8 mouse cellular contexts compared by ENCODE assay signal in the genomic region with DNA sequence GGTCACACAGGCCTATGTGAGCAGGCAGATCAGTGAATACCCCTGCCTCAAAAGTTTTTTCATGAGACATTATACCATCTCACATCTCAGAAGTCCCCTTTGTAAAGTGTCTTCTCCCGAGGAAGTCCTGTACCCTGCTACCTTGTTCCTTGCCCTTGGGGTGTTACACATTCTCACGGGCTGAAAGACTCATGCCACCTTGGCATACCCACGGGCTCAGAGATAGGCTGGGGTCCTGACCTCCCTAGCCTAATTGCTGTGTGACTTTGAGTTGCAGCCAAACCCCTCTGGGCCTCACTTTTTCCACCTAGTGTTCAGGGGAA. TPM values are rescaled to one million over a fixed set of nuclear protein-coding genes. Genes with fewer than 3 reads are reported as not detected.
DNase-seq lines count a peak whose midpoint lies in the region; ATAC-seq and TF ChIP-seq lines count a peak whose summit lies in the region.

No protein-coding gene starts in this region.

- H3K27ac ChIP-seq in heart, embryonic 13.5 days (replicated peaks), result peak overlapping the region; percentile 70
- H3K27ac ChIP-seq in forebrain, embryonic 16.5 days (ENCODE audit: low read length), result no peak overlapping the region
- H3K27ac ChIP-seq in liver, embryonic 16.5 days (ENCODE audit: low read length), result no peak overlapping the region

- peak overlapping the region; percentile 90 for H3K4me2 ChIP-seq in heart, embryonic 13.5 days
- H3K4me2 ChIP-seq in forebrain, embryonic 16.5 days (ENCODE audit: low read length), result peak overlapping the region; percentile 93
- H3K4me2 ChIP-seq in liver, embryonic 16.5 days (ENCODE audit: low read depth, low read length), result peak overlapping the region; percentile 73

- no peak for ATAC-seq in heart, embryonic 13.5 days (ENCODE audit: extremely low read depth, insufficient number of reproducible peaks, low FRiP score, low TSS enrichment)
- peak; percentile 8; the same call in 1 of the 2 replicates for ATAC-seq in forebrain, embryonic 16.5 days
- ATAC-seq in liver, embryonic 16.5 days (ENCODE audit: low read depth), result no peak

- TF ChIP-seq CTCF in E14TG2a.4 (conservative IDR thresholded peaks at IDR 0.05; ENCODE audit: low read length), result no peak

- no peaks in the 10 kb centered on the region for H3K36me3 ChIP-seq in heart, embryonic 13.5 days
- peaks cover 6% of the 10 kb centered on the region; the same call in 1 of the 2 replicates for H3K36me3 ChIP-seq in E14TG2a.4 (ENCODE audit: insufficient read depth, low read length)
- H3K36me3 ChIP-seq in forebrain, embryonic 16.5 days (ENCODE audit: control insufficient read depth, insufficient read depth), result no peaks in the 10 kb centered on the region
- H3K36me3 ChIP-seq in liver, embryonic 16.5 days (ENCODE audit: control insufficient read depth, insufficient read depth), result no peaks in the 10 kb centered on the region

- H3K9me3 ChIP-seq in heart, embryonic 13.5 days, result no peaks in the 10 kb centered on the region
- no peaks in the 10 kb centered on the region for H3K9me3 ChIP-seq in E14TG2a.4 (ENCODE audit: low read length)
- H3K9me3 ChIP-seq in forebrain, embryonic 16.5 days (ENCODE audit: control insufficient read depth, low read length), result no peaks in the 10 kb centered on the region
- H3K9me3 ChIP-seq in liver, embryonic 16.5 days (replicated peaks; ENCODE audit: control insufficient read depth, low read length), result no peaks in the 10 kb centered on the region

- H3K4me3 ChIP-seq in heart, embryonic 13.5 days, result peak overlapping the region; percentile 74
- peak overlapping the region; percentile 85 for H3K4me3 ChIP-seq in E14TG2a.4 (replicated peaks; ENCODE audit: low read length)
- H3K4me3 ChIP-seq in forebrain, embryonic 16.5 days (replicated peaks; ENCODE audit: low read length), result peak overlapping the region; percentile 66
- H3K4me3 ChIP-seq in liver, embryonic 16.5 days (ENCODE audit: low read depth, low read length), result peak overlapping the region; percentile 56

- H3K27me3 ChIP-seq in heart, embryonic 13.5 days (replicated peaks), result 0 out of 2 replicates have a peak, but pooled peaks cover 2% of the 10 kb centered on the region
- no peaks in the 10 kb centered on the region for H3K27me3 ChIP-seq in E14TG2a.4 (ENCODE audit: insufficient read depth, low read length)
- no peaks in the 10 kb centered on the region; the same call in 1 of the 2 replicates for H3K27me3 ChIP-seq in forebrain, embryonic 16.5 days (replicated peaks; ENCODE audit: control insufficient read depth, insufficient read depth, low read length)
- H3K27me3 ChIP-seq in liver, embryonic 16.5 days (ENCODE audit: control insufficient read depth, insufficient read depth, low read depth, low read length), result peaks cover 23% of the 10 kb centered on the region

- DNase-seq in heart, adult 8-10 months (ENCODE audit: low spot score), result no peak
- DNase-seq in layer of hippocampus, adult 9-11 months, result no peak
- no peak for DNase-seq in frontal cortex, adult 2 months (ENCODE audit: extremely low spot score in 1 of 2, low spot score in 1 of 2)
- DNase-seq in ovary, postnatal 36 days (ENCODE audit: low spot score), result no peak

- peak overlapping the region; percentile 95 for H3K9ac ChIP-seq in heart, embryonic 13.5 days
- H3K9ac ChIP-seq in forebrain, embryonic 16.5 days (replicated peaks; ENCODE audit: low read depth, low read length), result peak overlapping the region; percentile 81
- H3K9ac ChIP-seq in liver, embryonic 16.5 days (ENCODE audit: low read depth, low read length), result no peak overlapping the region

- peaks cover 50% of the 10 kb centered on the region for H3K4me1 ChIP-seq in heart, embryonic 13.5 days
- H3K4me1 ChIP-seq in E14TG2a.4 (replicated peaks; ENCODE audit: low read depth, low read length), result peaks cover 66% of the 10 kb centered on the region
- H3K4me1 ChIP-seq in forebrain, embryonic 16.5 days (replicated peaks; ENCODE audit: control insufficient read depth, insufficient read depth, low read length), result peaks cover 11% of the 10 kb centered on the region; the same call in 1 of the 2 replicates
- H3K4me1 ChIP-seq in liver, embryonic 16.5 days (ENCODE audit: control insufficient read depth, low read depth, low read length), result no peaks in the 10 kb centered on the region; the same call in 1 of the 2 replicates

- WGBS in heart, embryonic 13.5 days, result 34% methylated on average over 3 of the region's 3 CpGs
- WGBS in forebrain, embryonic 16.5 days, result 36% methylated on average over 3 of the region's 3 CpGs
- WGBS in liver, embryonic 16.5 days (ENCODE audit: insufficient replicate concordance), result 43% methylated on average over 3 of the region's 3 CpGs

RNA-seq across cellular contexts. Expression of gene Nr4a1, which starts 0.5 kb away (rescaled TPM):
- 10.4 and 10.8 TPM in 2 replicates for polyA plus RNA-seq in heart, embryonic 13.5 days (2015; fragmentation: Nextera tagmentation; extraction: Ambion mirVana)
- total RNA-seq in heart, adult 8-10 months (2022), result 10 to 100 TPM in 3 of 4 experiments, 1 to 10 TPM in 1; 7.0 to 23.9 (median 12.6) TPM
- polyA plus RNA-seq in forebrain, embryonic 16.5 days (2015; fragmentation: Nextera tagmentation; extraction: Ambion mirVana), result 4.5 TPM in 2 replicates
- polyA plus RNA-seq in liver, embryonic 16.5 days (2015; fragmentation: Nextera tagmentation; extraction: Ambion mirVana), result 0.67 and 0.69 TPM in 2 replicates
- polyA plus RNA-seq in frontal cortex, adult 2 months (2012; rRNA removed), result 80.9 and 169 TPM in 2 replicates

RNA-seq across cellular contexts. Expression of gene Grasp, which starts 29.5 kb away (rescaled TPM):
- polyA plus RNA-seq in heart, embryonic 13.5 days (2015; fragmentation: Nextera tagmentation; extraction: Ambion mirVana), result 3.8 and 4.4 TPM in 2 replicates
- 10 to 100 TPM in 1 of 4 experiments, 1 to 10 TPM in 3; 7.6 to 10.2 (median 9.5) TPM for total RNA-seq in heart, adult 8-10 months (2022)
- polyA plus RNA-seq in forebrain, embryonic 16.5 days (2015; fragmentation: Nextera tagmentation; extraction: Ambion mirVana), result 1.3 and 1.8 TPM in 2 replicates
- polyA plus RNA-seq in liver, embryonic 16.5 days (2015; fragmentation: Nextera tagmentation; extraction: Ambion mirVana), result 0.36 and 0.54 TPM in 2 replicates
- 43.9 and 53.5 TPM in 2 replicates for polyA plus RNA-seq in frontal cortex, adult 2 months (2012; rRNA removed)

RNA-seq across cellular contexts. Expression of gene Atg101, which starts 30.5 kb away (rescaled TPM):
- polyA plus RNA-seq in heart, embryonic 13.5 days (2015; fragmentation: Nextera tagmentation; extraction: Ambion mirVana), result 50.6 and 56.1 TPM in 2 replicates
- 10 to 100 TPM; 21.1 to 25.4 (median 21.4) TPM for total RNA-seq in heart, adult 8-10 months (2022)
- 87.4 and 92.4 TPM in 2 replicates for polyA plus RNA-seq in forebrain, embryonic 16.5 days (2015; fragmentation: Nextera tagmentation; extraction: Ambion mirVana)
- polyA plus RNA-seq in liver, embryonic 16.5 days (2015; fragmentation: Nextera tagmentation; extraction: Ambion mirVana), result 25.0 and 26.1 TPM in 2 replicates
- 50.2 and 58.3 TPM in 2 replicates for polyA plus RNA-seq in frontal cortex, adult 2 months (2012; rRNA removed)

RNA-seq across cellular contexts. Expression of gene 6030408B16Rik, which starts 39.5 kb away (rescaled TPM):
- polyA plus RNA-seq in heart, embryonic 13.5 days (2015; fragmentation: Nextera tagmentation; extraction: Ambion mirVana), result 2.4 and 3.0 TPM in 2 replicates
- total RNA-seq in heart, adult 8-10 months (2022), result 1 to 10 TPM in 3 of 4 experiments, under 1 TPM in 1; 0.54 to 2.1 (median 1.1) TPM
- 0.29 and 0.30 TPM in 2 replicates for polyA plus RNA-seq in forebrain, embryonic 16.5 days (2015; fragmentation: Nextera tagmentation; extraction: Ambion mirVana)
- 0.72 and 0.81 TPM in 2 replicates for polyA plus RNA-seq in liver, embryonic 16.5 days (2015; fragmentation: Nextera tagmentation; extraction: Ambion mirVana)
- 0.27 and 0.52 TPM in 2 replicates for polyA plus RNA-seq in frontal cortex, adult 2 months (2012; rRNA removed)
